Mouse (Mus musculus): Measurements from ENCODE around the gene Slc39a5. TPM values are rescaled to one million over a fixed set of nuclear protein-coding genes. Genes with fewer than 3 reads are reported as not detected.

Slc39a5 gene
- total and polyA plus RNA-seq, 3 experiments: not detected

- DNase-seq: no peak
- Histone ChIP-seq H3K27me3 (ENCODE audit: control insufficient read depth, insufficient read depth, low read length) (no peaks in the 10 kb centered on the region), H3K27ac (no peak overlapping the region), H3K4me3 (no peak overlapping the region), H3K79me2 (replicated peaks; ENCODE audit: control insufficient read depth, insufficient read depth, low read length) (no peaks in the 10 kb centered on the region), H3K4me1 (ENCODE audit: control insufficient read depth, insufficient read depth, low read length) (peaks cover 3% of the 10 kb centered on the region), H3K9ac (ENCODE audit: low read depth, low read length) (no peak overlapping the region), H3K36me3 (ENCODE audit: control insufficient read depth, insufficient read depth, low read length) (no peaks in the 10 kb centered on the region; the same call in 1 of the 2 replicates)
- intact Hi-C loops (cut with DNase I): no loop called here
- no peak for TF ChIP-seq EP300 (IDR thresholded peaks at IDR 0.05; ENCODE audit: insufficient read depth, low read depth, low read length)
- TF ChIP-seq POLR2A (IDR thresholded peaks at IDR 0.05; ENCODE audit: insufficient read depth, low read depth, low read length): no peak
- no peak for TF ChIP-seq CTCF (IDR thresholded peaks at IDR 0.05)
- 85% methylated on average over 14 of the region's 14 CpGs for WGBS
These were observed 12.1 kb downstream of the Slc39a5 start for GRCm38 (mm10) chr10:128388941-128389340.

GRCm38 (mm10) chr10:128385902-128386301, 15.1 kb downstream of the Slc39a5 start:
- no peaks in the 10 kb centered on the region for H3K79me2 ChIP-seq (replicated peaks; ENCODE audit: control insufficient read depth, insufficient read depth, low read length)
- no peak overlapping the region for H3K27ac ChIP-seq
- TF ChIP-seq POLR2A (IDR thresholded peaks at IDR 0.05; ENCODE audit: insufficient read depth, low read depth, low read length): no peak
- TF ChIP-seq EP300 (IDR thresholded peaks at IDR 0.05; ENCODE audit: insufficient read depth, low read depth, low read length): no peak
- TF ChIP-seq CTCF (IDR thresholded peaks at IDR 0.05): no peak
- 92% methylated on average over 7 of the region's 7 CpGs for WGBS
- intact Hi-C loops (cut with DNase I): no loop called here
- H3K36me3 ChIP-seq (ENCODE audit: control insufficient read depth, insufficient read depth, low read length): no peaks in the 10 kb centered on the region
- H3K4me3 ChIP-seq: no peak overlapping the region
- DNase-seq: no peak
- H3K4me1 ChIP-seq (ENCODE audit: control insufficient read depth, insufficient read depth, low read length): peaks cover 2% of the 10 kb centered on the region; the same call in 1 of the 2 replicates
- H3K27me3 ChIP-seq (ENCODE audit: control insufficient read depth, insufficient read depth, low read length): no peaks in the 10 kb centered on the region
- H3K9ac ChIP-seq (ENCODE audit: low read depth, low read length): no peak overlapping the region

GRCm38 (mm10) chr10:128382482-128382881, 18.5 kb downstream of the Slc39a5 start:
- Histone ChIP-seq H3K36me3 (ENCODE audit: control insufficient read depth, insufficient read depth, low read length) (peaks cover 6% of the 10 kb centered on the region; the same call in 1 of the 2 replicates), H3K9ac (ENCODE audit: low read depth, low read length) (no peak overlapping the region)
- 86% methylated on average over 8 of the region's 8 CpGs for WGBS

GRCm38 (mm10) chr10:128380565-128380964, 20.5 kb downstream of the Slc39a5 start:
- no peak overlapping the region for H3K27ac ChIP-seq
- no peak for TF ChIP-seq POLR2A (IDR thresholded peaks at IDR 0.05; ENCODE audit: insufficient read depth, low read depth, low read length)
- TF ChIP-seq EP300 (IDR thresholded peaks at IDR 0.05; ENCODE audit: insufficient read depth, low read depth, low read length): no peak
- no peak for TF ChIP-seq CTCF (IDR thresholded peaks at IDR 0.05)
- H3K36me3 ChIP-seq (ENCODE audit: control insufficient read depth, insufficient read depth, low read length): peaks cover 6% of the 10 kb centered on the region; the same call in 1 of the 2 replicates
- H3K27me3 ChIP-seq (ENCODE audit: control insufficient read depth, insufficient read depth, low read length): no peaks in the 10 kb centered on the region
- H3K9ac ChIP-seq (ENCODE audit: low read depth, low read length): no peak overlapping the region
- H3K79me2 ChIP-seq (replicated peaks; ENCODE audit: control insufficient read depth, insufficient read depth, low read length): no peaks in the 10 kb centered on the region
- 82% methylated on average over 5 of the region's 5 CpGs for WGBS
- intact Hi-C loops (cut with DNase I): no loop called here
- H3K4me1 ChIP-seq (ENCODE audit: control insufficient read depth, insufficient read depth, low read length): peaks cover 10% of the 10 kb centered on the region
- DNase-seq: no peak
- H3K4me3 ChIP-seq: no peak overlapping the region

More at GRCm38 (mm10) chr10:128382482-128382881, 18.5 kb downstream of the Slc39a5 start:
- Histone ChIP-seq H3K27ac (no peak overlapping the region), H3K27me3 (ENCODE audit: control insufficient read depth, insufficient read depth, low read length) (no peaks in the 10 kb centered on the region), H3K4me1 (ENCODE audit: control insufficient read depth, insufficient read depth, low read length) (peaks cover 8% of the 10 kb centered on the region), H3K4me3 (no peak overlapping the region), H3K79me2 (replicated peaks; ENCODE audit: control insufficient read depth, insufficient read depth, low read length) (no peaks in the 10 kb centered on the region)
- TF ChIP-seq EP300 (IDR thresholded peaks at IDR 0.05; ENCODE audit: insufficient read depth, low read depth, low read length) (no peak), CTCF (IDR thresholded peaks at IDR 0.05) (no peak), POLR2A (IDR thresholded peaks at IDR 0.05; ENCODE audit: insufficient read depth, low read depth, low read length) (no peak)
- no peak for DNase-seq
- intact Hi-C loops (cut with DNase I): no loop called here

- peaks cover 10% of the 10 kb centered on the region for H3K4me1 ChIP-seq (ENCODE audit: control insufficient read depth, insufficient read depth, low read length)
- no peaks in the 10 kb centered on the region for H3K79me2 ChIP-seq (replicated peaks; ENCODE audit: control insufficient read depth, insufficient read depth, low read length)
- H3K9ac ChIP-seq (ENCODE audit: low read depth, low read length): no peak overlapping the region; the same call in 1 of the 2 replicates
- WGBS: 70% methylated on average over 7 of the region's 7 CpGs
- no peak overlapping the region for H3K4me3 ChIP-seq
- H3K27ac ChIP-seq: no peak overlapping the region; the same call in 1 of the 2 replicates
- intact Hi-C loops (cut with DNase I): loop anchor here (2.0 to 5.0 kb wide), 2 partner anchors 30 to 42 kb away; partner anchors contain the start of gene Cs
- TF ChIP-seq EP300 (IDR thresholded peaks at IDR 0.05; ENCODE audit: insufficient read depth, low read depth, low read length) (no peak), CTCF (IDR thresholded peaks at IDR 0.05) (no peak), POLR2A (IDR thresholded peaks at IDR 0.05; ENCODE audit: insufficient read depth, low read depth, low read length) (no peak)
- no peaks in the 10 kb centered on the region for H3K27me3 ChIP-seq (ENCODE audit: control insufficient read depth, insufficient read depth, low read length)
- DNase-seq: peak in 1 of 2 experiments; percentile 57
- peaks cover 6% of the 10 kb centered on the region; the same call in 1 of the 2 replicates for H3K36me3 ChIP-seq (ENCODE audit: control insufficient read depth, insufficient read depth, low read length)
These were observed 21.8 kb downstream of the Slc39a5 start for GRCm38 (mm10) chr10:128379260-128379659.

- intact Hi-C loops (cut with DNase I): loop anchor here (2.0 to 5.0 kb wide), 2 partner anchors 30 to 41 kb away; partner anchors contain the start of gene Cs
- no peaks in the 10 kb centered on the region for H3K27me3 ChIP-seq (ENCODE audit: control insufficient read depth, insufficient read depth, low read length)
- no peak for TF ChIP-seq EP300 (IDR thresholded peaks at IDR 0.05; ENCODE audit: insufficient read depth, low read depth, low read length)
- TF ChIP-seq POLR2A (IDR thresholded peaks at IDR 0.05; ENCODE audit: insufficient read depth, low read depth, low read length): no peak
- no peak for TF ChIP-seq CTCF (IDR thresholded peaks at IDR 0.05)
- H3K79me2 ChIP-seq (replicated peaks; ENCODE audit: control insufficient read depth, insufficient read depth, low read length): no peaks in the 10 kb centered on the region
- peaks cover 6% of the 10 kb centered on the region; the same call in 1 of the 2 replicates for H3K36me3 ChIP-seq (ENCODE audit: control insufficient read depth, insufficient read depth, low read length)
- peak in 1 of 2 experiments; percentile 43 for DNase-seq
- peak overlapping the region; percentile 13 for H3K27ac ChIP-seq
- peaks cover 10% of the 10 kb centered on the region for H3K4me1 ChIP-seq (ENCODE audit: control insufficient read depth, insufficient read depth, low read length)
- WGBS: 44% methylated on average over 3 of the region's 3 CpGs
- no peak overlapping the region for H3K4me3 ChIP-seq
- H3K9ac ChIP-seq (ENCODE audit: low read depth, low read length): peak overlapping the region; percentile 42
These were observed 22.6 kb downstream of the Slc39a5 start for GRCm38 (mm10) chr10:128378462-128378861.

Data from heart, adult 2 months (tissue).